Mouse (Mus musculus): ENCODE results near the gene Foxo3. TPM values are rescaled to one million over a fixed set of nuclear protein-coding genes. Genes with fewer than 3 reads are reported as not detected.
A peak's percentile ranks its signal among the peaks of the same experiment; 100 is the strongest.

Foxo3 gene
- total RNA-seq, 2 experiments from 2014 or later, result 37.6 to 38.6 TPM

- ATAC-seq (replicated peaks; ENCODE audit: low FRiP score, low TSS enrichment, poor library complexity, severe bottlenecking), result no peak
Measured at GRCm38 (mm10) chr10:42259602-42260001, 17.0 kb downstream of the Foxo3 start.

- ATAC-seq (replicated peaks; ENCODE audit: low FRiP score, low TSS enrichment, poor library complexity, severe bottlenecking), result no peak
Measured at GRCm38 (mm10) chr10:42257985-42258384, 18.6 kb downstream of the Foxo3 start.

DNA sequence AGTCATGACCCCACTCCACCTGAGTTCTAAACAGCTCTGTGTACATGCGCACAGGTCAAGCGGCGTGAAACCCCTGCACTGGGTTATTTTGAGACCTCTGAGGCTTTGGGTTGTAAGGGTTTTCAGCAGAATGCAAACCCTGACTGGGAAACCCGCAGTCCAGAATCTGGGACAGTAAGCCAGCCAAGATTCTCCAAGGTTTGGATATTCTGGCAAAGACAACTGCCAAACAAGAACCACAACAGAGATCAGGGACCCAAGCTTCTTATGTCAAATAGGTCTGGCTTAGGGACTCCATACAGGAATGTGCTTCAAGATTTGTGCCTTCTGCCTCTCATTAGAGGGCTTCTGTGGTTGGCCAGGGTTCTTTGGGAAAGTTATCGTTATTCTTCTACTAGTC is 21.8 kb downstream of the Foxo3 start:
- no peak for ATAC-seq (replicated peaks; ENCODE audit: low FRiP score, low TSS enrichment, poor library complexity, severe bottlenecking)

GRCm38 (mm10) chr10:42251749-42252323 is 24.7 kb downstream of the Foxo3 start:
- ATAC-seq (replicated peaks; ENCODE audit: low FRiP score, low TSS enrichment, poor library complexity, severe bottlenecking), result no peak

- no peak for ATAC-seq (replicated peaks; ENCODE audit: low FRiP score, low TSS enrichment, poor library complexity, severe bottlenecking)
Measured at GRCm38 (mm10) chr10:42251203-42251602, 25.4 kb downstream of the Foxo3 start.

DNA sequence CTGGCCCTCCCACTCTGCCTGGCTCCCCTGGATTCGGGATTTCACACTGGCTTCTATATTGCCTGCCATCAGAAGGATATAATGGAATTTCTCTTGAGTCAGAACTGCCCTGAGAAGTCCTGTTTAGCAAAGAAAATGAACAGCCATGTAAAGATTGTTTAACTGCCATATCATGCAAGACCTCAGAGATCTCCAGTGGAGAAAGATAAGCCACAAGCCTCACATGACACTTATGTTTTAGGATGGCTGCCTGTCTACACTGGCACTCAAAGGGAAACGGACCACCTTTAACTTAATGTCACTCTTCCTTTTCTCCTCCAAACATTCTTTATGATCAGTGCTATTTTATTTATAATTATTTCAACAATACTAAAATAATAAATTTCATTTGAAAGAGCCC is 26.6 kb downstream of the Foxo3 start:
- no peak for ATAC-seq (replicated peaks; ENCODE audit: low FRiP score, low TSS enrichment, poor library complexity, severe bottlenecking)

GRCm38 (mm10) chr10:42248644-42249043 is 27.9 kb downstream of the Foxo3 start:
- no peak for ATAC-seq (replicated peaks; ENCODE audit: low FRiP score, low TSS enrichment, poor library complexity, severe bottlenecking)

DNA sequence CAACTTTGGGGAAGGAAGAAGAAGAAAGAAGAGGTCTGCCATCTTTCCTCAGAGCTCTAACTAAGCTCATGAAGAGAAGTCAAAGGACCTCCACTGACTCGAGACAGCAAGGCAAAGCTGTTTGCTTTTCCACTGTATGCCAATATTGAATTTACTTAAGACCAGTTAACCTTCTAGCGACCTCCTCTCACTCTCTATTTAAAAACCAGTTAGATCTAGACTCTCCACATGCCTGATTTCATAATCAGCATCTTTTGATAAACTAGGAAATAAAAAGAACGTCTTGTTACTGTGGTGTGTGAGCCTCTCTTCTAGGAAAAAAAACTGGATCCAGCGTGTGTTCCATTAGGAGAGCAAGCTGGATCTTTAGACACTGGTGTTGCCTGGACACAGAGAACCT is 28.4 kb downstream of the Foxo3 start:
- no peak for ATAC-seq (replicated peaks; ENCODE audit: low FRiP score, low TSS enrichment, poor library complexity, severe bottlenecking)

DNA sequence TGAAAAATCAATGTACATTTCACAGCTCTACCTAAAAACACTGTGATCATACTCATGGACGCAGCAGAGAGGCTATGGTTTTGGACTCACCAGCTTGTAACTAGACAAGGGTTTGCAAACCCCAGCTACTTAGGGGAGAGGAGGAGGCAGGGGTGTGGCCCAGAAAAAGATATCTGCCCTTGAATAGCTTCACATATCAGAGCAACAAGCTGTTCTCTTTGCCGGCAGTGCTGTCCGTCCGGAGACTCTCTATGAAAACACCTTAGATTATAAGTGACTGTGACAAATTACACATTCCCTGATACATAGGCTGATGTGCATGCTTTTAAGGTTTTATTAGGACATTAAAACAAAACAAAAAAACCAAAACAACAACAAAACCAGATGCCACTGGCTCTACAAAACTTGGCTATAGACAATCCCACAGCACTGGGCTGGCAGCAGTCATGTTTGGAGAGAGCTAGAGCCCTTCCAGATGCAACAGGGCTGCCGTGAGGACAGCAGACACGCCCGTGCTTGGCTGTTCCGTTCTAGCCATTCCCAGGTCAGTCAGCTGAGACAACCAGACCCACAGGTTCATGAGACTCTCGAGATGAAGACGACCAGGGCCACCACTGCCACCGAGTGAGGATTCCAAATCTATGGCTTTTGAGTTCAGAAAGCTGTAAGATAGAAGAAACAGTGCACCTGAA is 29.3 kb downstream of the Foxo3 start:
- peak; percentile 84 for ATAC-seq (replicated peaks; ENCODE audit: low FRiP score, low TSS enrichment, poor library complexity, severe bottlenecking)

DNA sequence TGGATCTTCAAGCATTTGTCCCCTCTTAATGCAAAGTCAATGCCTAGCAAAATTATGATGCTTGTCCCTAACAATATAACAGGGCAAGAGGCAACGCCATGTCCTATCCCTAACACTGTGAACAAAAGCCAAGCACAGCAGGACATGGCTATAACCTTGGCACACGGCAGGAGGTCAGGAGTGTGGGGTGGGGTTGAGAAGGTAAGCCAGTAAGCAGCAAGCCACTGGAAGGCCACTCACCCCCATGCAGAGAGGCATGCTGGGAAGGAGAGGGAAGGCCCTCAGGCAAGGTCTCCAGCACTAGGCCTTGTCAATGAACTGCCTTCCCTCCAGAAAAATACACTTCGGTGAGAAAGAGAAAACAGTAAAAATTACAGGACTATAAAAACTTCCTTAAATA is 30.1 kb downstream of the Foxo3 start:
- no peak for ATAC-seq (replicated peaks; ENCODE audit: low FRiP score, low TSS enrichment, poor library complexity, severe bottlenecking)

DNA sequence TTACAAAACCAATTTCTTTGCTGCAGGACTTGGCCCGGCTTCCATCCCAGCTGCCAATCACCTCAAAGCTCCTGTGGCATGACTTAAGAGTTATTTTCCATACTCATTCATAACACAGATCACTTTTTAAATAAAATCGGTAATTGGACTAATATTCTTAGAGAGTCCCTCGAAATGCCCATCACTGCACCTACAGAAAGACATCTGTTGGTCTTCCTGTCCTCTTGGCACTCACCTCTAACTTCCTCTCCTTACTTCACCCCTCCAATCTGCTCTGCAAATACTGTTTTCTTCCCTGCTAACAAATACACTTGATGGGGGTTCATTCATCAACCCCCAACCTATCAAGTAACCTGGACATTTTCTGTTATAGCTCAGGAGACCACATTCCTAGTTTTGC is 30.9 kb downstream of the Foxo3 start:
- ATAC-seq (replicated peaks; ENCODE audit: low FRiP score, low TSS enrichment, poor library complexity, severe bottlenecking), result no peak

GRCm38 (mm10) chr10:42245256-42245601 is 31.3 kb downstream of the Foxo3 start:
- ATAC-seq (replicated peaks; ENCODE audit: low FRiP score, low TSS enrichment, poor library complexity, severe bottlenecking), result no peak

GRCm38 (mm10) chr10:42244420-42245255 is 31.9 kb downstream of the Foxo3 start:
- peak; percentile 76 for ATAC-seq (replicated peaks; ENCODE audit: low FRiP score, low TSS enrichment, poor library complexity, severe bottlenecking)

DNA sequence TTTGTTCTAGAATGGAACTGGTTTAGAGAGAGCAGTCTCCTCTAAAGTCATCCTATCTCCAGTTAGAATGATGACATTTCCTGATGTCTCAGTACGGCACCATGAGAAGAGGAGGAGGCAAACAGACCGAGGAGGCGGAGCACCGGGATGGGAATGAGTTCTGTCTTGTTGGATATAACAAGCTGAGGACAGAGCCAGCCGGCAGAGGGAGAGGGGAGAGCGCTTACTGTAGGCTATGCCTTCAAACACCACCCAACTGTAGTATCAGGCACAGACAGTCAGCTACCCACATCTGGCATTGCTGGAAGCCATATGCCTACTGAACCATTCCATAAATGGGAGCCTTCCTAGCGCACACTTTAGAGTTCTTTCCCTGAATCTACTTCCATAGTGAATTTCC is 32.6 kb downstream of the Foxo3 start:
- no peak for ATAC-seq (replicated peaks; ENCODE audit: low FRiP score, low TSS enrichment, poor library complexity, severe bottlenecking)

- ATAC-seq (replicated peaks; ENCODE audit: low FRiP score, low TSS enrichment, poor library complexity, severe bottlenecking), result no peak
Measured at GRCm38 (mm10) chr10:42242484-42242883, 34.1 kb downstream of the Foxo3 start.

GRCm38 (mm10) chr10:42241775-42242174 is 34.8 kb downstream of the Foxo3 start:
- ATAC-seq (replicated peaks; ENCODE audit: low FRiP score, low TSS enrichment, poor library complexity, severe bottlenecking), result no peak

DNA sequence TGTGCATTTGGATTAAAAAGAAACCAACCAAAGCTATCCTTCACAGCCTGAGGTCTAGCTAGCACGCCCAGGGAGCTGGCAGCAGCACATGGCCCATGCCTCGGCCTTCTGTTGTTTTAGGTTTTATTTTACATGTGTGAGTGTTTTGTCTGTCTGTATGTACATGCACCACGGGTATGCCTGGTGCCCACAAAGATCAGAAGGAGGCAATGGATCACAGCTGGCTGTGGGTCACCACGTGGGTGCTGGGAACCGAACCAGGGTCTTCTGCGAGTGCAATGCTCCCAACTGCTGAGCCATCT is 36.8 kb downstream of the Foxo3 start:
- no peak for ATAC-seq (replicated peaks; ENCODE audit: low FRiP score, low TSS enrichment, poor library complexity, severe bottlenecking)

- ATAC-seq (replicated peaks; ENCODE audit: low FRiP score, low TSS enrichment, poor library complexity, severe bottlenecking), result no peak
Measured at GRCm38 (mm10) chr10:42238923-42239809, 37.4 kb downstream of the Foxo3 start.

DNA sequence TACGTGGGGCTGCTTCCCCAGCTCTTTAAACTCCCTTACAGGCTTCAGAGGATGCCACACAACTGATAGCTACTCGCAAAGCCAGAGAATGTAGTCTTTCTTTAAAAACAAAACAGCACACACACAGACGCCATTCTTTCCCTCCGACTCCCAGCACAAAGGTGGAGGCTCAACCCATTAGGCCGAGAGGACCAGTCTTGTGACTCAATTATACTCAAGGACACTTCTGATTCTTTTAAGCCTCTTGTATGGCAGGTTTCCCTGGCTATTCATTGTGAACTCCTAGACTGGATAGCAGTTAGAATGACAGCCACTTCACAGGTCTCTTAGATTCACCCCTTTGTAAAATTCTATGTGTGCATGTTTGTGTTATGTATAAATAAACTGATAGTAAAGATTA is 38.3 kb downstream of the Foxo3 start:
- ATAC-seq (replicated peaks; ENCODE audit: low FRiP score, low TSS enrichment, poor library complexity, severe bottlenecking), result no peak

DNA sequence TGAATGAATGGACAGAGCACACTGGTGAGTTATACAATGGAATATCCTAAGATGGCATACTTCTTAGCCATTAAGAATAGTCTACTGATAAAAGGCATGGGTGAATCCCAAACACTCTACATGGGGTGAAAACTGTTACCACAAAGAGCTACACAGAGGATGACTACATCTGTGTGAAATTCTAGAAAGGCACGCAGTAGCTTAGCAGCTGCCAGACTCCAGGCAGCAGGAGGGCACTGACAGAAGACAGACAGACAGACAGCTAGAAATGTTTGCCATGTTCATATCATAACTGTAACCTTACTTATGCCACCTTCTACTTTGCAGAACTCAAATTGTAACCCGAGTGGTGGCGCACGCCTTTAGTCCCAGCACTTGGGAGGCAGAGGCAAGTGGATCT is 39.0 kb downstream of the Foxo3 start:
- no peak for ATAC-seq (replicated peaks; ENCODE audit: low FRiP score, low TSS enrichment, poor library complexity, severe bottlenecking)

Measured in megakaryocyte-erythroid progenitor cell, adult 5-6 weeks (primary cell).